Mouse (Mus musculus): ENCODE results near the gene Gm28038.
A peak's percentile ranks its signal among the peaks of the same experiment; 100 is the strongest.

The Gm28038 gene

GRCm38 (mm10) chr2:30256616-30257350 lies 24.1 kb upstream of the Gm28038 start:
- no peak for DNase-seq (ENCODE audit: low spot score in 2 of 2)

- no peak for DNase-seq (ENCODE audit: low spot score in 2 of 2)
Measured at GRCm38 (mm10) chr2:30257699-30258460, 23.0 kb upstream of the Gm28038 start.

GRCm38 (mm10) chr2:30258600-30258999 lies 22.2 kb upstream of the Gm28038 start:
- no peak for DNase-seq (ENCODE audit: low spot score in 2 of 2)

GRCm38 (mm10) chr2:30259131-30260064 lies 21.4 kb upstream of the Gm28038 start:
- no peak for DNase-seq (ENCODE audit: low spot score in 2 of 2)

- no peak for DNase-seq (ENCODE audit: low spot score in 2 of 2)
Measured at GRCm38 (mm10) chr2:30261064-30261736, 19.6 kb upstream of the Gm28038 start.

GRCm38 (mm10) chr2:30261921-30262839 lies 18.7 kb upstream of the Gm28038 start:
- no peak for DNase-seq (ENCODE audit: low spot score in 2 of 2)

- peak in 1 of 2 experiments; percentile 40 for DNase-seq (ENCODE audit: low spot score in 2 of 2)
Measured at GRCm38 (mm10) chr2:30262840-30263441, 17.9 kb upstream of the Gm28038 start.

- no peak for DNase-seq (ENCODE audit: low spot score in 2 of 2)
Measured at GRCm38 (mm10) chr2:30263811-30264210, 17.0 kb upstream of the Gm28038 start.

- DNase-seq (ENCODE audit: low spot score in 2 of 2) = no peak
Measured at GRCm38 (mm10) chr2:30264671-30265519, 15.9 kb upstream of the Gm28038 start.

GRCm38 (mm10) chr2:30265767-30266253 lies 15.0 kb upstream of the Gm28038 start, which contains the start of gene Phyhd1:
Gene Phyhd1 (plus strand): TSS chr2:30266203.
- DNase-seq (ENCODE audit: low spot score in 2 of 2) = peak; percentile 61 to 79

GRCm38 (mm10) chr2:30266392-30266941 lies 14.4 kb upstream of the Gm28038 start:
- DNase-seq (ENCODE audit: low spot score in 2 of 2) = peak in 1 of 2 experiments; percentile 60

- no peak for DNase-seq (ENCODE audit: low spot score in 2 of 2)
Measured at GRCm38 (mm10) chr2:30267466-30267865, 13.4 kb upstream of the Gm28038 start.

GRCm38 (mm10) chr2:30268371-30268770 lies 12.5 kb upstream of the Gm28038 start:
- no peak for DNase-seq (ENCODE audit: low spot score in 2 of 2)

- no peak for DNase-seq (ENCODE audit: low spot score in 2 of 2)
Measured at GRCm38 (mm10) chr2:30269241-30269990, 11.4 kb upstream of the Gm28038 start.

- DNase-seq (ENCODE audit: low spot score in 2 of 2) = peak; percentile 64 to 86
Measured at GRCm38 (mm10) chr2:30270134-30270533, 10.7 kb upstream of the Gm28038 start.

GRCm38 (mm10) chr2:30281651-30282050 lies 808 bp downstream of the Gm28038 start:
- no peak for DNase-seq (ENCODE audit: low spot score in 2 of 2)

- no peak for DNase-seq (ENCODE audit: low spot score in 2 of 2)
Measured at GRCm38 (mm10) chr2:30283193-30283592, 2.4 kb downstream of the Gm28038 start.

GRCm38 (mm10) chr2:30285004-30285403 lies 4.2 kb downstream of the Gm28038 start:
- no peak for DNase-seq (ENCODE audit: low spot score in 2 of 2)

Measured in left cerebral cortex, adult 9 months (tissue).